Mouse (Mus musculus): ENCODE results near the gene Ajm1.

DNA sequence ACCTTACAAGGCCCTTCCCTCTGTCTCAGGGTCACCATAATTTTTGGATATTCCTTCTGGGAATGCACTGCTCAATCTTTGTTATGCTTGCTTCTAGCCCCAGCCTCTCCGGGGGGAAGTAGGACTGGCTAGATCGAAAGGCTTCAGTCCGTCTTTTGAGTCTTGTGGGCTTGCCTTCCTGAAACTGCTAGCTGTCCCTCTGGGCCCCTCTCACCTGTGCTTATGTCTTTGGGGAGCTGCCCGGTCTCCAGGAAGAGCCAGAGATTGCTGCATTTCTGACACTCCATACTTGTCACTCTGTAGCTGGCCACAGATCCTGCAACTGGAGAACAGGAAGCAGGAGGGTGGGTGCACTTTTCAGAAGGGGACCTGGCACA, 39.3 kb upstream of the Ajm1 start:
- no peak for TF ChIP-seq CTCF (IDR thresholded peaks at IDR 0.05; ENCODE audit: low read depth, low read length)
- no peak for TF ChIP-seq GATA1 (IDR thresholded peaks at IDR 0.05; ENCODE audit: borderline replicate concordance, low read length)

All from G1E (cell line).